Mouse (Mus musculus): Measurements from ENCODE around the gene Grb2.

- TF ChIP-seq CTCF (IDR thresholded peaks at IDR 0.05; ENCODE audit: low read depth) (no peak), EP300 (IDR thresholded peaks at IDR 0.05; ENCODE audit: low read depth) (no peak)
Observed at GRCm38 (mm10) chr11:115703466-115703865, 4.9 kb downstream of the Grb2 start.

All from liver, postnatal 0 days (tissue).